12 mouse cellular contexts compared by ENCODE assay signal in genomic region chr16:7932322-7932721, GRCm38 (mm10).
DNase-seq lines count a peak whose midpoint lies in the region; ATAC-seq and TF ChIP-seq lines count a peak whose summit lies in the region.
"Had no signal": no experiment of that assay in that cellular context is flagged by ENCODE, and none has a peak within 500 bp of the region (broad histone marks: within the 10 kb centered on the region; RNA-seq: fewer than 3 reads in every experiment).

No protein-coding gene starts in this region.

- no peak overlapping the region for H3K9ac ChIP-seq in heart, postnatal 0 days (replicated peaks; ENCODE audit: low read depth, low read length)
- no peak overlapping the region for H3K9ac ChIP-seq in heart, embryonic 11.5 days (ENCODE audit: low read depth, low read length)
- H3K9ac ChIP-seq in liver, postnatal 0 days (replicated peaks) = no peak overlapping the region
- no peak overlapping the region for H3K9ac ChIP-seq in liver, embryonic 12.5 days
- H3K9ac ChIP-seq: forebrain, embryonic 15.5 days; hindbrain, embryonic 15.5 days; limb, embryonic 13.5 days had no signal

- peaks cover 4% of the 10 kb centered on the region; the same call in 1 of the 2 replicates for H3K4me1 ChIP-seq in heart, postnatal 0 days (ENCODE audit: control insufficient read depth, insufficient read depth)
- H3K4me1 ChIP-seq in heart, embryonic 11.5 days (ENCODE audit: control insufficient read depth, insufficient read depth, low read length) = 0 out of 2 replicates have a peak, but pooled peaks cover 4% of the 10 kb centered on the region
- H3K4me1 ChIP-seq in liver, postnatal 0 days (ENCODE audit: insufficient read depth) = no peaks in the 10 kb centered on the region
- no peaks in the 10 kb centered on the region for H3K4me1 ChIP-seq in liver, embryonic 12.5 days
- H3K4me1 ChIP-seq in cortical plate, adult 2 months (ENCODE audit: control insufficient read depth, insufficient read depth, low read length) = no peaks in the 10 kb centered on the region
- H3K4me1 ChIP-seq: forebrain, embryonic 15.5 days; hindbrain, embryonic 15.5 days had no signal

- H3K27ac ChIP-seq in heart, postnatal 0 days (ENCODE audit: low read depth) = no peak overlapping the region
- H3K27ac ChIP-seq in heart, embryonic 11.5 days (ENCODE audit: low read depth, low read length) = no peak overlapping the region
- no peak overlapping the region for H3K27ac ChIP-seq in liver, postnatal 0 days (ENCODE audit: low read depth)
- H3K27ac ChIP-seq in liver, embryonic 12.5 days = no peak overlapping the region
- H3K27ac ChIP-seq in cortical plate, adult 2 months (ENCODE audit: insufficient read depth, low read length) = no peak overlapping the region
- H3K27ac ChIP-seq: forebrain, embryonic 15.5 days; hindbrain, embryonic 15.5 days; limb, embryonic 13.5 days had no signal

- peak; percentile 51 for TF ChIP-seq CTCF in heart, postnatal 0 days (IDR thresholded peaks at IDR 0.05; ENCODE audit: low read depth)
- peak; percentile 24; the same call in 1 of the 2 replicates for TF ChIP-seq CTCF in liver, postnatal 0 days (IDR thresholded peaks at IDR 0.05; ENCODE audit: low read depth)
- TF ChIP-seq CTCF in Patski (IDR thresholded peaks at IDR 0.05) = peak; percentile 36
- TF ChIP-seq CTCF in cortical plate, adult 2 months (IDR thresholded peaks at IDR 0.05; ENCODE audit: extremely low read depth, insufficient read depth, low read length) = peak; percentile 11; the same call in 1 of the 2 replicates

- 52% methylated on average over 4 of the region's 4 CpGs for WGBS in heart, postnatal 0 days
- 52% methylated on average over 4 of the region's 4 CpGs for WGBS in heart, embryonic 11.5 days (ENCODE audit: insufficient replicate concordance)
- WGBS in liver, postnatal 0 days (ENCODE audit: insufficient replicate concordance) = 32% methylated on average over 4 of the region's 4 CpGs
- WGBS in liver, embryonic 12.5 days (ENCODE audit: insufficient replicate concordance) = 41% methylated on average over 4 of the region's 4 CpGs

- H3K27me3 ChIP-seq in heart, postnatal 0 days (ENCODE audit: control insufficient read depth, insufficient read depth, low read length) = no peaks in the 10 kb centered on the region
- H3K27me3 ChIP-seq in heart, embryonic 11.5 days (ENCODE audit: control insufficient read depth, insufficient read depth, low read length) = no peaks in the 10 kb centered on the region
- no peaks in the 10 kb centered on the region for H3K27me3 ChIP-seq in liver, postnatal 0 days (ENCODE audit: insufficient read depth, low read length)
- H3K27me3 ChIP-seq in liver, embryonic 12.5 days (replicated peaks) = no peaks in the 10 kb centered on the region
- no peaks in the 10 kb centered on the region for H3K27me3 ChIP-seq in Patski
- H3K27me3 ChIP-seq: forebrain, embryonic 15.5 days; hindbrain, embryonic 15.5 days; limb, embryonic 13.5 days had no signal

- in situ Hi-C loops in Patski (cut with MboI; ENCODE audit: low pct_unique_long_range_greater_than_20kb) = no loop called here

- POLR2A ChIA-PET in Patski (lab: Charles Lee) = no interaction called here

- no peak overlapping the region for H3K4me3 ChIP-seq in heart, postnatal 0 days (ENCODE audit: low read depth, low read length)
- H3K4me3 ChIP-seq in heart, embryonic 11.5 days (ENCODE audit: low read depth, low read length) = no peak overlapping the region
- no peak overlapping the region for H3K4me3 ChIP-seq in liver, postnatal 0 days (ENCODE audit: low read depth, low read length)
- no peak overlapping the region for H3K4me3 ChIP-seq in liver, embryonic 12.5 days
- H3K4me3 ChIP-seq in cortical plate, adult 2 months (ENCODE audit: insufficient read depth, low read length) = no peak overlapping the region
- H3K4me3 ChIP-seq: forebrain, embryonic 15.5 days; hindbrain, embryonic 15.5 days; limb, embryonic 13.5 days had no signal

- no peak overlapping the region for H3K4me2 ChIP-seq in heart, postnatal 0 days (ENCODE audit: low read depth, low read length)
- no peak overlapping the region for H3K4me2 ChIP-seq in heart, embryonic 11.5 days
- H3K4me2 ChIP-seq in liver, postnatal 0 days (ENCODE audit: low read depth, low read length) = no peak overlapping the region
- H3K4me2 ChIP-seq in liver, embryonic 12.5 days = no peak overlapping the region
- H3K4me2 ChIP-seq: forebrain, embryonic 15.5 days; hindbrain, embryonic 15.5 days; limb, embryonic 13.5 days had no signal

- CTCF ChIA-PET in Patski (lab: Charles Lee) = no interaction called here

- no peaks in the 10 kb centered on the region for H3K36me3 ChIP-seq in heart, postnatal 0 days (replicated peaks; ENCODE audit: control insufficient read depth, insufficient read depth, low read length)
- no peaks in the 10 kb centered on the region for H3K36me3 ChIP-seq in heart, embryonic 11.5 days (ENCODE audit: control insufficient read depth, insufficient read depth, low read length)
- no peaks in the 10 kb centered on the region for H3K36me3 ChIP-seq in liver, postnatal 0 days (replicated peaks; ENCODE audit: insufficient read depth, low read length)
- H3K36me3 ChIP-seq in liver, embryonic 12.5 days = no peaks in the 10 kb centered on the region
- H3K36me3 ChIP-seq: forebrain, embryonic 15.5 days; hindbrain, embryonic 15.5 days; limb, embryonic 13.5 days had no signal

- TF ChIP-seq POLR2A in cortical plate, adult 2 months (IDR thresholded peaks at IDR 0.05; ENCODE audit: extremely low read depth, insufficient read depth, low read length) = no peak

- no peaks in the 10 kb centered on the region for H3K9me3 ChIP-seq in heart, postnatal 0 days (replicated peaks; ENCODE audit: control insufficient read depth, low read length)
- H3K9me3 ChIP-seq in heart, embryonic 11.5 days (replicated peaks; ENCODE audit: control insufficient read depth, low read length) = no peaks in the 10 kb centered on the region
- H3K9me3 ChIP-seq in liver, postnatal 0 days (ENCODE audit: low read length) = no peaks in the 10 kb centered on the region
- no peaks in the 10 kb centered on the region for H3K9me3 ChIP-seq in liver, embryonic 12.5 days (replicated peaks)
- H3K9me3 ChIP-seq: forebrain, embryonic 15.5 days; hindbrain, embryonic 15.5 days; limb, embryonic 13.5 days had no signal

- DNase-seq in heart, postnatal 0 days (ENCODE audit: low spot score) = no peak
- no peak for DNase-seq in liver, postnatal 0 days
- DNase-seq in Patski (ENCODE audit: low read depth, low spot score) = no peak
- DNase-seq in spleen, adult 18-20 months = no peak
- DNase-seq: adrenal gland, adult 2 months; lung, postnatal 4 days had no signal

- no peak for ATAC-seq in heart, postnatal 0 days (ENCODE audit: insufficient read depth, low read depth)
- ATAC-seq in heart, embryonic 11.5 days (replicated peaks; ENCODE audit: insufficient number of reproducible peaks, low FRiP score, low TSS enrichment) = no peak
- no peak for ATAC-seq in liver, postnatal 0 days
- no peak for ATAC-seq in liver, embryonic 12.5 days
- no peak for ATAC-seq in Patski
- ATAC-seq: forebrain, embryonic 15.5 days had no signal

- no peak for TF ChIP-seq EP300 in heart, postnatal 0 days (IDR thresholded peaks at IDR 0.05; ENCODE audit: low read depth)
- no peak for TF ChIP-seq EP300 in liver, postnatal 0 days (IDR thresholded peaks at IDR 0.05; ENCODE audit: low read depth)
